Mouse (Mus musculus): ENCODE results near the gene Foxp2.

- TF ChIP-seq CTCF (IDR thresholded peaks at IDR 0.05; ENCODE audit: borderline replicate concordance, extremely low read depth, insufficient read depth, insufficient read length) (no peak), POLR2A (IDR thresholded peaks at IDR 0.05; ENCODE audit: borderline replicate concordance, extremely low read depth, insufficient read depth, insufficient read length, poor library complexity, severe bottlenecking) (no peak)
Measured at GRCm38 (mm10) chr6:15130142-15130541, 229.0 kb downstream of the Foxp2 start.

Measured in brain, embryonic 14.5 days (tissue).